Mouse (Mus musculus) limb, embryonic 11.5 days (tissue): Measurements from ENCODE around the gene Cdh23. TPM values are rescaled to one million over a fixed set of nuclear protein-coding genes. Genes with fewer than 3 reads are reported as not detected.

Experiments
- ATAC-seq: fragments of 200-750 bp; cut with Nextera tagmentation; 2 replicates; pipeline ENCODE4 v1.8.0; 2017; ENCODE audit warnings: low read depth; ENCODE audit not compliant: insufficient number of reproducible peaks, low FRiP score, low TSS enrichment
- DNase-seq: peaks from one replicate; pipeline ENCODE4 v3.0.0-alpha.2; 2015; ENCODE audit warnings: low spot score
- H3K27ac ChIP-seq: fragments of 300-500 bp; sonication (generic); replicated peaks from 2 replicates; pipeline ENCODE4 v1.5.1; 2014; ENCODE audit warnings: low read depth, mild to moderate bottlenecking, low read length
- H3K27me3 ChIP-seq: fragments of 300-500 bp; sonication (generic); 2 replicates; pipeline ENCODE4 v1.6.1; 2014; ENCODE audit warnings: mild to moderate bottlenecking, low read length, mixed read lengths; ENCODE audit not compliant: control insufficient read depth, insufficient read depth
- H3K36me3 ChIP-seq: fragments of 300-500 bp; sonication (generic); 2 replicates; pipeline ENCODE4 v1.6.1; 2014; ENCODE audit warnings: mild to moderate bottlenecking, low read length, moderate library complexity, mixed read lengths; ENCODE audit not compliant: control insufficient read depth, insufficient read depth
- H3K4me1 ChIP-seq: fragments of 300-500 bp; sonication (generic); 2 replicates; pipeline ENCODE4 v1.6.1; 2014; ENCODE audit warnings: low read length, mixed read lengths; ENCODE audit not compliant: control insufficient read depth, insufficient read depth
- H3K4me2 ChIP-seq: fragments of 300-500 bp; sonication (generic); 2 replicates; pipeline ENCODE4 v1.6.1; 2014; ENCODE audit warnings: low read depth, mild to moderate bottlenecking, moderate library complexity; ENCODE audit not compliant: severe bottlenecking
- H3K4me3 ChIP-seq: fragments of 300-500 bp; sonication (generic); 2 replicates; pipeline ENCODE4 v1.5.1; 2014; ENCODE audit warnings: low read depth, low read length
- H3K9ac ChIP-seq: fragments of 300-500 bp; sonication (generic); 2 replicates; pipeline ENCODE4 v1.6.1; 2014; ENCODE audit warnings: mild to moderate bottlenecking, low read length
- H3K9me3 ChIP-seq: fragments of 300-500 bp; sonication (generic); 2 replicates; pipeline ENCODE4 v1.6.1; 2016; ENCODE audit warnings: low read length; ENCODE audit not compliant: control insufficient read depth
- WGBS: fragments of 180-500 bp; shearing (Covaris S2); extraction: QIAGEN DNeasy Blood & Tissue Kit; methylation state at CpG from one replicate; pipeline ENCODE4 v1.1.7; 2014; 5-methylcytosine and 5-hydroxymethylcytosine counted together
- polyA plus RNA-seq: library from polyadenylated mRNA; unstranded; fragments of >200 nt; fragmentation: Nextera tagmentation; extraction: Ambion mirVana; gene quantifications from 2 replicates; pipeline ENCODE4 v1.2.1, GENCODE M21; 2014

Cdh23 gene
- polyA plus RNA-seq, 1 experiment from 2014 or later: 0.16 TPM

DNA sequence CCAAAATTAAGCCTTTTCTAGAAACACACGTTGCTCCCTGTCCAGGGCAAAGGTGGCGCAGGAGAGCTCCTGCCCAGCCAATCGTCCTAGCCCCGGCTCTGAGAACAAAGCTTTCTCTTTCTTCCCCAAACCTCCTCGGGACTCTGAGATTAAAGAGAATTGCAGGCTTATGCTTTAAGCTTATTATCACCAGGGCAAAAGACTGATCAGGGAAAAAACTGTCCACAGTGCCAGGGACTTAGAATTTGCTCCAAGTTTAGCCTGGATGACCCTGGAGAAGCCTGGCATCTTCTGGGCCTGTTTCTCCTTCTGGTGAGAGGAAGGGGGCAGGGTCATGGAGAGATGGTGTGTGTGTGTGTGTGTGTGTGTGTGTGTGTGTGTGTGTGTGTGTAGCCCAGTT lies 434.8 kb downstream of the Cdh23 start:
- no peaks in the 10 kb centered on the region for H3K27me3 ChIP-seq
- H3K4me1 ChIP-seq: no peaks in the 10 kb centered on the region
- WGBS: 24% methylated on average over 5 of the region's 5 CpGs
- DNase-seq (no peak), ATAC-seq (no peak)
- H3K4me2 ChIP-seq: no peak overlapping the region
- no peaks in the 10 kb centered on the region for H3K9me3 ChIP-seq
- no peak overlapping the region for H3K4me3 ChIP-seq
- H3K36me3 ChIP-seq: no peaks in the 10 kb centered on the region
- no peak overlapping the region for H3K9ac ChIP-seq
- no peak overlapping the region for H3K27ac ChIP-seq

DNA sequence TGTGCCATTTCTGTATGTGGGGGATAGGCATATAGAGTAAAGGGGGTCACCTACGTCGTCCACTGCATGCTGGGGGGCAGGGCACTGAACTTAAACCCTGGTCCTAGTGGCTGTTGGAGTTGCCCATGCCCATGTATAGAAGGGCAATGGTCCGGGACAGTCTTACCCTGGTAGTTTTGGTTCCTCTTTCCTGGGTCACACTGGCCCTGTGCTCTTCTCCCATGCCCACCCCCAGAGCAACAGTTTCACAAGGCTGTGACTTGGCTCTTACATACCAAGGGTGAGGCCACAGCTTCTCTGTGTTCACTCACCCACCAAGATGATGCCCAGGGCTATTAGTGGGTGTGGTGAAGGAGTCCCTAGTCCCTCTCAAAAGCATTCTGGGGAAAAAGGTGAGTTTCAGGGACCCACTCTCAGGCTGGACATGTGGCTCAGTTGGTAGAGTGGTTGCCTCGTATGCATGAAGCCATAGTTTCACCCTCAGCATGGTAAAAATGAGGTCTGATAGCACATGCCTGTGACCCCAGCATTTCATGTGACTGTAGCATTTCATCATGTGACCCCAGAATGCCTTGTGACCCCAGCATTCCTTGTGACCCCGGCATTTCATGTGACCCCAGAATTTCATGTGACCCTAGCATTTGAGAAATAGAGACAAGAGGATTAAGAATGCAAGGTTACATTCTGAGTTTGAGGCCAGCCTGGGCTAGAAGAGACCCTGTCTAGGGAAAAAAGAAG lies 435.6 kb downstream of the Cdh23 start:
- Histone ChIP-seq H3K9ac (no peak overlapping the region), H3K4me1 (no peaks in the 10 kb centered on the region), H3K4me2 (no peak overlapping the region), H3K27me3 (no peaks in the 10 kb centered on the region), H3K4me3 (no peak overlapping the region), H3K9me3 (no peaks in the 10 kb centered on the region), H3K36me3 (no peaks in the 10 kb centered on the region), H3K27ac (no peak overlapping the region)
- no peak for DNase-seq
- ATAC-seq: no peak
- WGBS: 81% methylated on average over 5 of the region's 5 CpGs

DNA sequence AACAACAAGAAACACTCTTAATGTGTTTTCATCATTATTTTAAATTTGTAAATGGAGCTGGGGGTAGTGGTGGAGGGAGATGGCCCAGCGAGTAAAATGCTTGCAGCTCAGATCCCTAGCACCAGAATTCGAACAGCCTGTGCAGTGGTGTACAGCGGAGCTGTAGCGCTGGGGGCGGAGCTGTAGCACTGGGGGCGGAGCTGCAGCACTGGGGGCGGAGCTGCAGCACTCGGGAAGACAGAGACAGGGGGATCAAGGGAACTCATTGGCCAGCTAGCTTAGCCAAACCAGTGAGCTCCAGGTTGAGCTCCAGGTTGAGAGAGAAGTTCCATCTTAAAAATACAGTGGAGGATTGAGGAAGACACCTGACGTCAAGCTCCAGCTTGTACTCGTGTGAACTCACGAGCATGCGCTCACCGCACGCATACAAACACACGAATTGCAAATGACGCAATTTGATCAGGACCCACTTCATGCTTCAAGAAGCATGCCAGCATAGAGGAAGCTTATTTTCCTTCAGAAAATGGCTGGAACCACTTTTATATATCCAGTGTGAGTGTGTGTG lies 438.9 kb downstream of the Cdh23 start:
- H3K9ac ChIP-seq: no peak overlapping the region
- no peak overlapping the region for H3K4me2 ChIP-seq
- H3K27ac ChIP-seq: no peak overlapping the region
- H3K4me3 ChIP-seq: no peak overlapping the region
- no peaks in the 10 kb centered on the region for H3K27me3 ChIP-seq
- H3K36me3 ChIP-seq: no peaks in the 10 kb centered on the region
- H3K4me1 ChIP-seq: no peaks in the 10 kb centered on the region
- DNase-seq (no peak), ATAC-seq (no peak)
- WGBS: 56% methylated on average over 16 of the region's 16 CpGs
- H3K9me3 ChIP-seq: no peaks in the 10 kb centered on the region

DNA sequence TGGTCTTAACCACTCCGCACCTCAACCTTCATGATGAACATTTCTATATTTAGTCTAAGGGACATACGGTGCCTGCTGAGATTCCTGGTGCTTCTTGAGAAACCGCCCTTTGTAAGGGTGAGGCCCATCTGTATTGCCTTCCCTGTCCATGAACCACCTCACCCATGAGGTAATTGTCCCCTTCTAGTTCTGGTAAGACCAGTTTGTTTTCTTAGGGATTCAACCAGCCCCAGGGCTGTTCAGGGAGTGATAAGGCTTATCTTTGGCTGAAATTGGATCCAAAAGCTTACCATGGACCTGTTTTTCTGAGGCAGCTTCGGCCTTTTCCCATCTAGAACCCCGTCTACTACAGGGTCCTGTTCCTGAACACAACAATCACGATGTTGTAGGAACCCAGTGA lies 440.2 kb downstream of the Cdh23 start:
- Histone ChIP-seq H3K4me3 (no peak overlapping the region), H3K4me1 (no peaks in the 10 kb centered on the region), H3K4me2 (no peak overlapping the region), H3K27ac (no peak overlapping the region), H3K9me3 (no peaks in the 10 kb centered on the region), H3K9ac (no peak overlapping the region), H3K36me3 (no peaks in the 10 kb centered on the region), H3K27me3 (no peaks in the 10 kb centered on the region)
- no peak for ATAC-seq
- DNase-seq: no peak
- 83% methylated on average over 6 of the region's 6 CpGs for WGBS

Other genes starting within 250 kb of the Cdh23 start
- gene Slc29a3, start 56.3 kb upstream of the Cdh23 start, polyA plus RNA-seq: 6.4 and 6.8 TPM in 2 replicates
- gene Unc5b, start 135.1 kb upstream of the Cdh23 start, polyA plus RNA-seq: 10.2 and 10.6 TPM in 2 replicates